Mouse (Mus musculus) thymus, adult 2 months (tissue): ENCODE measurements at regions not wholly inside any gene's neighbourhood (a gene's known extent, or its start where the extent isn't known, plus 50 kb on each side); places are given as distances from the start of the nearest gene placed in this dataset.

ENCODE experiments used
- CTCF ChIP-seq: fragments of 200-500 bp; IDR thresholded peaks from 2 replicates; pipeline ENCODE4 v1.5.1; 2012; ENCODE audit warnings: mild to moderate bottlenecking, control low read depth, low read length, moderate library complexity, borderline replicate concordance; ENCODE audit not compliant: control insufficient read depth, poor library complexity, insufficient read depth; ENCODE audit errors: extremely low read depth
- POLR2A ChIP-seq: fragments of 200-500 bp; IDR thresholded peaks from 2 replicates; pipeline ENCODE4 v1.6.1; 2012; ENCODE audit warnings: mild to moderate bottlenecking, low read length, control low read depth, moderate library complexity; ENCODE audit not compliant: control insufficient read depth, poor library complexity, insufficient read depth; ENCODE audit errors: extremely low read depth

- no peak for TF ChIP-seq POLR2A
- TF ChIP-seq CTCF, result peak; percentile 30; the same call in 1 of the 2 replicates
These were observed 143.7 kb downstream of the Csl start for GRCm38 (mm10) chr10:99615779-99616178.
